Mouse (Mus musculus) E14TG2a.4 (cell line): Measurements from ENCODE around the gene E030030I06Rik.
"Not testable (repeated sequence)": the region's sequence is repeated elsewhere in the genome, so short reads cannot be mapped to it uniquely, and the experiment has no call there.

Source experiments
- CTCF ChIP-seq: conservative IDR thresholded peaks from 2 replicates; pipeline ENCODE4 v1.5.1; 2014; ENCODE audit warnings: low read length
- NANOG ChIP-seq: IDR thresholded peaks from 2 replicates; pipeline ENCODE4 v1.6.1; 2014; ENCODE audit warnings: borderline replicate concordance, low read length, mixed read lengths

DNA sequence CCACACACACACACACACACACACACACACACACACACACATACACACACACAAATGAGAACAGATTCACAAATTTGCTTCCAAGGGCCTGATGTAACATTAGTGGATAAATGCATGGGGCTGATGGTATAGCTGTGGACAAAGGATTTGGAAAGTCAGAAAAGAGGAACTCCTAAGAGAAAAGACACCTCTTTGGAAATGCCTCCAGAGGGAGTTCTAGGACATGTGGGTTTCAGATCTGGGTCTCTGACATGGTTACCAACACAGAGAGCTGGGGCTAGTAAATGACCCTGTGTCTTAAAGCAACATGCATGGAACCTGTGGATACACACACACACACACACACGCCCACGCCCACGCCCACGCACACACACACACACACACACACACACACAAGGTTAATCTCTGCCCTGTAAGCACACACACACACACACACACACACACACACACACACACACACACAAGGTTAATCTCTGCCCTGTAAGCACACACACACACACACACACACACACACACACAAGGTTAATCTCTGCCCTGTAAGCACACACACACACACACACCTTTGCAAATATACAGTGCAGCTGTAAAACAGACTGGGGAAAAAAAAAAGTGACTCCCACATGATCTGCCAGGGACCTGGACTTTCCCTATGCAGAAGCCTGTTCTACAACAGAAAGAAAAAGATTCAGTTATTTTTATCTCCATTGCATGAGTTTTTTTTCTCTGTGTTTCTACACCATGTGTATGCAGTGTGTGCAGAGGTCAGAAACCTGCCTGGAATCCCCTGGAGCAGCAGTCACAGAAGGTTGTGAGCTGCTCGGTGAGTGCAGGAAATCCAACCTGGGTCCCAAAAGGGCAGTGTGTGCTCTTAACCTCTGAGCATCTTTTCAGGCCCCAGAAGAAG, 23.6 kb upstream of the E030030I06Rik start:
- TF ChIP-seq CTCF, NANOG: not testable (repeated sequence)
